Mouse (Mus musculus): ENCODE results near the gene Zfp846. TPM values are rescaled to one million over a fixed set of nuclear protein-coding genes. Genes with fewer than 3 reads are reported as not detected.
A peak's percentile ranks its signal among the peaks of the same experiment; 100 is the strongest.

Zfp846 gene
- 20.9 and 28.6 TPM in 2 replicates for polyA plus RNA-seq (2014; fragmentation: Nextera tagmentation; extraction: Ambion mirVana)

GRCm38 (mm10) chr9:20581175-20581634 lies at the start of gene Zfp846:
Gene Zfp846 (plus strand): TSS chr9:20581291.
- Histone ChIP-seq H3K4me1 (ENCODE audit: control insufficient read depth, insufficient read depth, low read length) (no peaks in the 10 kb centered on the region), H3K4me2 (replicated peaks; ENCODE audit: low read depth, low read length) (peak within 1 kb of the TSS; percentile 41), H3K36me3 (ENCODE audit: control insufficient read depth, insufficient read depth, low read length) (no peaks in the 10 kb centered on the region), H3K27me3 (ENCODE audit: control insufficient read depth, insufficient read depth, low read length) (0 out of 2 replicates have a peak, but pooled peaks cover 4% of the 10 kb centered on the region), H3K9me3 (ENCODE audit: control insufficient read depth, low read depth, low read length) (no peaks in the 10 kb centered on the region), H3K9ac (replicated peaks; ENCODE audit: low read depth, low read length) (peak within 1 kb of the TSS; percentile 60; the same call in 1 of the 2 replicates), H3K4me3 (ENCODE audit: low read depth, low read length) (peak within 1 kb of the TSS; percentile 61), H3K27ac (ENCODE audit: low read length) (peak within 1 kb of the TSS; percentile 72)
- WGBS = 0% methylated on average over 30 of the region's 30 CpGs
- ATAC-seq (ENCODE audit: insufficient number of reproducible peaks, insufficient read depth, low FRiP score, low read depth) = peak; percentile 98

- no peak for ATAC-seq (ENCODE audit: insufficient number of reproducible peaks, insufficient read depth, low FRiP score, low read depth)
- no peaks in the 10 kb centered on the region for H3K27me3 ChIP-seq (ENCODE audit: control insufficient read depth, insufficient read depth, low read length)
- H3K9me3 ChIP-seq (ENCODE audit: control insufficient read depth, low read depth, low read length) = no peaks in the 10 kb centered on the region
- H3K4me2 ChIP-seq (replicated peaks; ENCODE audit: low read depth, low read length) = no peak overlapping the region
- no peak overlapping the region for H3K9ac ChIP-seq (replicated peaks; ENCODE audit: low read depth, low read length)
- H3K4me1 ChIP-seq (ENCODE audit: control insufficient read depth, insufficient read depth, low read length) = no peaks in the 10 kb centered on the region
- no peaks in the 10 kb centered on the region for H3K36me3 ChIP-seq (ENCODE audit: control insufficient read depth, insufficient read depth, low read length)
- H3K4me3 ChIP-seq (ENCODE audit: low read depth, low read length) = no peak overlapping the region
- WGBS = 78% methylated on average over 8 of the region's 8 CpGs
- H3K27ac ChIP-seq (ENCODE audit: low read length) = no peak overlapping the region
Measured at GRCm38 (mm10) chr9:20534326-20534926, 46.7 kb upstream of the Zfp846 start.

GRCm38 (mm10) chr9:20536598-20536997 lies 44.5 kb upstream of the Zfp846 start:
- Histone ChIP-seq H3K9me3 (ENCODE audit: control insufficient read depth, low read depth, low read length) (no peaks in the 10 kb centered on the region), H3K4me1 (ENCODE audit: control insufficient read depth, insufficient read depth, low read length) (no peaks in the 10 kb centered on the region), H3K36me3 (ENCODE audit: control insufficient read depth, insufficient read depth, low read length) (no peaks in the 10 kb centered on the region), H3K4me3 (ENCODE audit: low read depth, low read length) (no peak overlapping the region), H3K9ac (replicated peaks; ENCODE audit: low read depth, low read length) (no peak overlapping the region), H3K27ac (ENCODE audit: low read length) (no peak overlapping the region), H3K27me3 (ENCODE audit: control insufficient read depth, insufficient read depth, low read length) (no peaks in the 10 kb centered on the region), H3K4me2 (replicated peaks; ENCODE audit: low read depth, low read length) (no peak overlapping the region)
- no peak for ATAC-seq (ENCODE audit: insufficient number of reproducible peaks, insufficient read depth, low FRiP score, low read depth)
- WGBS = 89% methylated on average over 2 of the region's 2 CpGs

- WGBS = 25% methylated on average over 6 of the region's 6 CpGs
- no peak for ATAC-seq (ENCODE audit: insufficient number of reproducible peaks, insufficient read depth, low FRiP score, low read depth)
- H3K4me3 ChIP-seq (ENCODE audit: low read depth, low read length) = no peak overlapping the region
Measured at GRCm38 (mm10) chr9:20543496-20543895, 37.6 kb upstream of the Zfp846 start.

GRCm38 (mm10) chr9:20544070-20544821 lies 36.8 kb upstream of the Zfp846 start:
- peak overlapping the region; percentile 94 for H3K27ac ChIP-seq (ENCODE audit: low read length)
- H3K4me1 ChIP-seq (ENCODE audit: control insufficient read depth, insufficient read depth, low read length) = no peaks in the 10 kb centered on the region
- H3K4me2 ChIP-seq (replicated peaks; ENCODE audit: low read depth, low read length) = peak overlapping the region; percentile 52
- peak; percentile 93 for ATAC-seq (ENCODE audit: insufficient number of reproducible peaks, insufficient read depth, low FRiP score, low read depth)
- H3K9me3 ChIP-seq (ENCODE audit: control insufficient read depth, low read depth, low read length) = no peaks in the 10 kb centered on the region
- WGBS = 2% methylated on average over 43 of the region's 43 CpGs
- H3K4me3 ChIP-seq (ENCODE audit: low read depth, low read length) = peak overlapping the region; percentile 26
- no peaks in the 10 kb centered on the region for H3K27me3 ChIP-seq (ENCODE audit: control insufficient read depth, insufficient read depth, low read length)
- 0 out of 2 replicates have a peak overlapping the region, but pooled peaks have one; percentile 11 for H3K9ac ChIP-seq (replicated peaks; ENCODE audit: low read depth, low read length)
- H3K36me3 ChIP-seq (ENCODE audit: control insufficient read depth, insufficient read depth, low read length) = no peaks in the 10 kb centered on the region

More at GRCm38 (mm10) chr9:20543496-20543895, 37.6 kb upstream of the Zfp846 start:
- no peaks in the 10 kb centered on the region for H3K4me1 ChIP-seq (ENCODE audit: control insufficient read depth, insufficient read depth, low read length)
- no peaks in the 10 kb centered on the region for H3K27me3 ChIP-seq (ENCODE audit: control insufficient read depth, insufficient read depth, low read length)
- no peaks in the 10 kb centered on the region for H3K9me3 ChIP-seq (ENCODE audit: control insufficient read depth, low read depth, low read length)
- peak overlapping the region; percentile 94 for H3K27ac ChIP-seq (ENCODE audit: low read length)
- no peak overlapping the region for H3K9ac ChIP-seq (replicated peaks; ENCODE audit: low read depth, low read length)
- no peaks in the 10 kb centered on the region for H3K36me3 ChIP-seq (ENCODE audit: control insufficient read depth, insufficient read depth, low read length)
- peak overlapping the region; percentile 52; the same call in 1 of the 2 replicates for H3K4me2 ChIP-seq (replicated peaks; ENCODE audit: low read depth, low read length)

GRCm38 (mm10) chr9:20545151-20545550 lies 35.9 kb upstream of the Zfp846 start:
- no peaks in the 10 kb centered on the region for H3K4me1 ChIP-seq (ENCODE audit: control insufficient read depth, insufficient read depth, low read length)
- 23% methylated on average over 8 of the region's 8 CpGs for WGBS
- ATAC-seq (ENCODE audit: insufficient number of reproducible peaks, insufficient read depth, low FRiP score, low read depth) = no peak
- peak overlapping the region; percentile 52 for H3K4me2 ChIP-seq (replicated peaks; ENCODE audit: low read depth, low read length)
- H3K9ac ChIP-seq (replicated peaks; ENCODE audit: low read depth, low read length) = 0 out of 2 replicates have a peak overlapping the region, but pooled peaks have one; percentile 11
- H3K4me3 ChIP-seq (ENCODE audit: low read depth, low read length) = peak overlapping the region; percentile 26
- H3K36me3 ChIP-seq (ENCODE audit: control insufficient read depth, insufficient read depth, low read length) = no peaks in the 10 kb centered on the region
- H3K27me3 ChIP-seq (ENCODE audit: control insufficient read depth, insufficient read depth, low read length) = no peaks in the 10 kb centered on the region
- peak overlapping the region; percentile 94 for H3K27ac ChIP-seq (ENCODE audit: low read length)
- no peaks in the 10 kb centered on the region for H3K9me3 ChIP-seq (ENCODE audit: control insufficient read depth, low read depth, low read length)

GRCm38 (mm10) chr9:20551781-20552275 lies 29.3 kb upstream of the Zfp846 start:
- H3K9me3 ChIP-seq (ENCODE audit: control insufficient read depth, low read depth, low read length) = no peaks in the 10 kb centered on the region
- H3K27me3 ChIP-seq (ENCODE audit: control insufficient read depth, insufficient read depth, low read length) = no peaks in the 10 kb centered on the region
- H3K9ac ChIP-seq (replicated peaks; ENCODE audit: low read depth, low read length) = no peak overlapping the region
- no peak overlapping the region for H3K4me3 ChIP-seq (ENCODE audit: low read depth, low read length)
- H3K4me2 ChIP-seq (replicated peaks; ENCODE audit: low read depth, low read length) = no peak overlapping the region
- no peaks in the 10 kb centered on the region for H3K4me1 ChIP-seq (ENCODE audit: control insufficient read depth, insufficient read depth, low read length)
- ATAC-seq (ENCODE audit: insufficient number of reproducible peaks, insufficient read depth, low FRiP score, low read depth) = no peak
- H3K36me3 ChIP-seq (ENCODE audit: control insufficient read depth, insufficient read depth, low read length) = no peaks in the 10 kb centered on the region
- WGBS = 53% methylated on average over 5 of the region's 5 CpGs
- no peak overlapping the region for H3K27ac ChIP-seq (ENCODE audit: low read length)

GRCm38 (mm10) chr9:20552698-20553097 lies 28.4 kb upstream of the Zfp846 start:
- Histone ChIP-seq H3K9ac (replicated peaks; ENCODE audit: low read depth, low read length) (no peak overlapping the region), H3K4me3 (ENCODE audit: low read depth, low read length) (no peak overlapping the region), H3K4me2 (replicated peaks; ENCODE audit: low read depth, low read length) (no peak overlapping the region), H3K9me3 (ENCODE audit: control insufficient read depth, low read depth, low read length) (no peaks in the 10 kb centered on the region), H3K4me1 (ENCODE audit: control insufficient read depth, insufficient read depth, low read length) (no peaks in the 10 kb centered on the region), H3K27me3 (ENCODE audit: control insufficient read depth, insufficient read depth, low read length) (no peaks in the 10 kb centered on the region), H3K27ac (ENCODE audit: low read length) (no peak overlapping the region), H3K36me3 (ENCODE audit: control insufficient read depth, insufficient read depth, low read length) (no peaks in the 10 kb centered on the region)
- no peak for ATAC-seq (ENCODE audit: insufficient number of reproducible peaks, insufficient read depth, low FRiP score, low read depth)
- WGBS = 78% methylated on average over 1 of the region's 1 CpGs
